Mouse (Mus musculus) lung, adult 18-20 months (tissue): Measurements from ENCODE around the gene Lag3.
A peak's percentile ranks its signal among the peaks of the same experiment; 100 is the strongest.

Experiments
- DNase-seq, 2 experiments: peaks; one replicate each; pipeline ENCODE4 v3.0.0; 2022; ENCODE audit warnings: mixed read lengths in 2 of 2

The Lag3 gene

GRCm38 (mm10) chr6:124858561-124859318 is 52.8 kb downstream of the Lag3 start:
- DNase-seq = no peak

DNA sequence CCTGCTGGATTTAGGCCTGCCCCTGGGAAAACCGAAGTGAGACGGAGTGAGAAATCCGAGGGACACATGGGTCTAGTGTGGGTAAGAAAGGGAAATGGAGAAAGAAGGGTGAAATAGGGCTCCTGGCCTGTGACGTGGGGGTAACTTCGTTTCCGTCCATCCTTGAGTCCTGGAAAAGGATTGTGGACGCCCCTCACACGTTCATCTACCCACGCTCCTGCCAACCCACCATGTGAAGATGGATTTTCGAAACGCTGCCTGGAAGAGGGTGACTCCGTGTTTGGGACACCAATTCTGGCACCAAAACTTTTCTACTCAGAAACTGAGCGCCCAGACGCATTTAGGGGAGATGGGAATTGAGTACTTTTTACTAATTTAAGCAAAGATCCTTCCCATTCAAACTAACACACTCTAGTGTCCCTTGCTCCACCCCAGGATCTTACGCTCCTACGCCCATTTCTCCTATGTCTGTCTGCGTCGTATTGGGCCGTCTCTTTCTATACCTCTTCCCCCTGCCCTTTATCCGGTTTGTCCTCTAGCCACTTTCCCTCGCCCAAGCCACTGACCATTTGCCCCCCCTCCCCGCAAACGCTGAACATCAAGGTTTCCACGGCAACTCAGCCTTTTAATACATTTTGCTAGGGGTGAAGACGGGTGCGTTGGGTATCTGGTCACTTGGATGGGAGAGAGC is 53.5 kb downstream of the Lag3 start:
- DNase-seq = no peak

GRCm38 (mm10) chr6:124856916-124857839 is 54.3 kb downstream of the Lag3 start, which contains the start of gene P3h3:
TSS of gene P3h3 (minus strand) at chr6:124857752.
- peak; percentile 80 to 84 for DNase-seq

GRCm38 (mm10) chr6:124856321-124856720 is 55.2 kb downstream of the Lag3 start:
- DNase-seq = no peak

DNA sequence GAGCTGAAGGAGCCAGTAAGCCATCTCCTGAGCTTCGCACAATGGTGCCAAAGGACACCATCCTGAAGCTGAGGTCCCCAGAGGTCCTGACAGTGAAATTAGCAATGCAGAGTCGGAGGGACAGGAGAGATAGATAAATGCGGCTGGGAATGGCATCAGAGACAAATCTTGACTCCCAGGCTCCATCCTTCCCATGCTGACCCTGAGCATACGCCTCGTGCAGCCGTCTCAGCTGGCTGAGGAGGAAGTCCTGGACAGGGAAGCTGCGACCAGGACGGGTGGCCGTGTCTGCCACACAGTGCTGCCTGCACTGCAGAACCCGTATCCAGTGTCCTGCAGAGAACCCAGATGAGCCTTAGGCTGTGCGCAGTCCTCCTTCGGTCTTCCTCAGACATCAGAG is 56.9 kb downstream of the Lag3 start:
- no peak for DNase-seq
